Mouse (Mus musculus) adrenal gland (tissue): ENCODE measurements around the gene Prrg2.
"Not testable (repeated sequence)": the region's sequence is repeated elsewhere in the genome, so short reads cannot be mapped to it uniquely, and the experiment has no call there.

Experiments used
- intact Hi-C: fragments of 180-260 bp; cut with DNase I; formaldehyde crosslinking; loops from one replicate; pipeline ENCODE4 v1.15.1; 2025
- long read RNA-seq, 2 experiments: library from polyadenylated mRNA; unstranded; transcript quantifications; one replicate each; pipeline ENCODE4 v2.0.0; 2020; ENCODE audit warnings: borderline replicate concordance in 1 of 2; ENCODE audit not compliant: insufficient replicate concordance in 1 of 2

The Prrg2 gene
- long read RNA-seq, experiment 1, partial matches to known transcripts: 2 of 7 reads
- long read RNA-seq, experiment 1, other reads (novel, unspliced or antisense): 1 of 7 reads
- long read RNA-seq, experiment 2, transcript Prrg2-208 (8 exons, 1,623 nt): major isoform, 5 of 21 reads
- long read RNA-seq, experiment 2, partial matches to known transcripts: 1 of 21 reads
- long read RNA-seq, experiment 2, other reads (novel, unspliced or antisense): 13 of 21 reads

GRCm38 (mm10) chr7:45062239-45062835 lies at the start of gene Prrg2, which contains the start of gene Nosip:
Gene Prrg2, minus strand, starts transcription at chr7:45062677.
Gene Nosip, plus strand, starts transcription at chr7:45062429.
- intact Hi-C loops: no loop called here

DNA sequence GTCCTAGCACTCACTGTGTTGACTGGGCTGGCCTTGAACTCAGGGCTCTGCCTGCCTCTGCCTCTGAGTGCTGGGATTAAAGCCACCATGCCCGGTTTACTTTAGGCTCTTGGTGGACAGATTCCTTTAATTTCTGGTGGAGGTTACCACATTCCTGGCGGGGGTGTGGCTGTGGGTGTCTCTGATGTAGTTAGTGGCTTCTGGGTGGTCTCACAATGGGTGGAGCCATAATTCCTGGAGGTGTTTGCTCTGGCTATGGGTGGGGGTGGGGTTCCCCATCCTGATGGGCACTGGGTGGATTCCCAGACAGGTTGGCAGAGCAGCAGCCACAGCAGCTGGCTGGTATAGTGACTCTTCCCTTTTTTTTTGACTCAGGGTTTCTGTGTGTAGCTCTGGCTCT lies 49.5 kb upstream of the Prrg2 start:
- intact Hi-C loops: no loop called here

DNA sequence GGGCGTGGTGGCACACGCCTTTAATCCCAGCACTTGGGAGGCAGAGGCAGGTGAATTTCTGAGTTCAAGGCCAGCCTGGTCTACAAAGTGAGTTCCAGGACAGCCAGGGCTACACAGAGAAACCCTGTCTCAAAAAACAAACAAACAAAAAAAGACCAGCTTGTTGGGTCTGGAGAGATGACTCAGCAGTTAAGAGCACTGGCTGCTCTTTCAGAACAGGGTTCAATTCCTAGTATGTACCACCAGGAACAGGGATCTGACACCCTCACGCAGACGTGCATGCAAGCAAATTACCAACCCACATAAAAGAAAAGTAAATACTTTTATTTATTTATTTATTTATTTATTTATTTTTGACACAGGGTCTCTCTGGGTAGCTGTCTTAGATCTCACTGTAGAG lies 47.6 kb upstream of the Prrg2 start:
- intact Hi-C loops: not testable (repeated sequence)

DNA sequence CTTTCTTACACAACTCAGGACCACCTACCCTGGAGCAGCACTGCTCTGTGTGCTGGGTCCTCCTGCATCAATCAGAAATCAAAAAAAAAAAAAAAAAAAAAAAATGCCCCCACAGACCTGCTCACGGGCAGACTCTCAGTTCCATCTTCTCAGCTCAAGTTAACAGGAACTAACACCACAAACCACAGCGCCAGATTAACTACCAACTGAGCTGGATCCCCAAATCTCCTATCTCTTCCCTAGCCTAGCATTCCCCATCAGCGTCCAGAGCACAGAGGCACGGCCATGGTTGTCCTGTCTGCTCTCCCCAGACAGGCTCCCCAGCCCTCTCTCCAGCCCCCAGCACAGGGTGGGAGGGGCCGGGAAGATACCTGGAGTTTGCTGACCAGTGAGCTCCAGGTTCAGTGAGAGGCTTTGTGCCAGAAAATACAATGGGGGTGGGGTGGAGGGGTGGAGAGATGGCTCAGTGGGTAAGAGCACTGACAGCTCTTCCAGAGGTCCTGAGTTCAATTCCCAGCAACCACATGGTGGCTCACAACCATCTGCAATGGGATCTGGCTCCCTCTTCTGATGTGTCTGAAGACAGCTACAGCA lies 44.7 kb upstream of the Prrg2 start:
- intact Hi-C loops: no loop called here

- intact Hi-C loops: no loop called here
Measured at GRCm38 (mm10) chr7:45106441-45106840, 44.0 kb upstream of the Prrg2 start.

DNA sequence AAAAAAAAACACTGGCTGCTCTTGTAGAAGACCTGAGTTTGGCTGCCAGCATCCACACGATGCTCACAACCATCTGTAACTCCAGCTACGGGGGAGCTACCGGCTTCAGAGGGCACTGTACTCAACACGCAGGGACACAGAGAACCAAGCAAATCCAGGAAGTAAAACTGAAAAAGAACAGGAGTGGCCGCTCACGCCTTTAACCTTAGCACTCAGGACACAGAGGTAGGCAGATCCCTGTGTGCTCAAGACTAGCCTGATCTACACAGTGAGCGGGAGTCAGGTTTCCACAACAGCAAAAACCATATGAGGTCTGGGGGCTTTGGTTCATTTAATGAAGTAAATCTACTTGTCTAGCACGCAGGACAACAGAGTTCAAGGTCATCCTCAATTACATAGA lies 43.0 kb upstream of the Prrg2 start:
- intact Hi-C loops: no loop called here

- intact Hi-C loops: no loop called here
Measured at GRCm38 (mm10) chr7:45104941-45105340, 42.5 kb upstream of the Prrg2 start.

- intact Hi-C loops: no loop called here
Measured at GRCm38 (mm10) chr7:45103652-45104180, 41.2 kb upstream of the Prrg2 start, which contains the start of gene Fcgrt. Gene Fcgrt, minus strand, starts transcription at chr7:45103851.

- intact Hi-C loops: no loop called here
Measured at GRCm38 (mm10) chr7:45102940-45103585, 40.6 kb upstream of the Prrg2 start.

- intact Hi-C loops: no loop called here
Measured at GRCm38 (mm10) chr7:45102441-45102840, 40.0 kb upstream of the Prrg2 start.

DNA sequence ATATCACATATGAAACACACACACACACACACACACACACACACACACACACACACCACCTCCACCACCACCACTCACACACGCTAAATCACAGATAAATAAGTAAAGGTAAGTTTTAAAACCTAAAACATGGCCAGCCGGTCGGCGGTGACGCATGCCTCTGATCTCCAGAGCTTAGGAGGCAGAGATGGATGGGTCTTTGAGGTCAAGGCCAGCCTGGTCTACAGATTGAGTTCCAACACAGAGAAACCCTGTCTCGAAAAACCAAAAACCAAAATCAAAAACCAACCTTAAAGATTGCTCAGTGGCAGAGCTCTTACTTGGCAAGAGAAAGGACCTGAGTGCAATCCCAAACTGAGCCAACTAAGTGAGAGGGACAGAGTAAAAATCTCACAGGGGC lies 37.6 kb upstream of the Prrg2 start:
- intact Hi-C loops: no loop called here

- intact Hi-C loops: no loop called here
Measured at GRCm38 (mm10) chr7:45098541-45099240, 36.2 kb upstream of the Prrg2 start.

GRCm38 (mm10) chr7:45097479-45097878 lies 35.0 kb upstream of the Prrg2 start:
- intact Hi-C loops: no loop called here

- intact Hi-C loops: not testable (repeated sequence)
Measured at GRCm38 (mm10) chr7:45095965-45096364, 33.5 kb upstream of the Prrg2 start.

- intact Hi-C loops: no loop called here
Measured at GRCm38 (mm10) chr7:45095367-45095766, 32.9 kb upstream of the Prrg2 start.

DNA sequence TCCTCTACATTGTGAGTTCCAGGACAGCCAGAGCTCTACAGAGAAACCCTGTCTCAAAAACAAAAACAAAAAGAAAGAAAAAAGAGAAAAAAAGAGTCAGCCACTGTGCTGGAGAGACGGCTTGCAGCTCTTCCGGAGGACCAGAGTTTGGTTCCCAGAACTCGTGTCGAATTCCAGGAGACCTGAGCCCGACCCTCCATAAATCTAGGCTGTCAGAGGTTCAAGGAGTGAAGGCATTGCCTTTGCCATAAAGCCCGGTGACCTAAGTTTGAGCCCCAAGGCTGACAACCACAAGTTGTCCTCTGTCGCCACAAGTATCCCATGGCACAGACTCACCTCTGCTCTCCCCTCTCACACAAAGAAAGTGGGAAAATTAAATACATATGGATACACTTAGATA lies 31.6 kb upstream of the Prrg2 start:
- intact Hi-C loops: loop anchor here (5.0 kb wide), 1 partner anchor 108 kb away; the partner anchor contains the start of gene Ccdc155

GRCm38 (mm10) chr7:45093516-45093905 lies 31.0 kb upstream of the Prrg2 start:
- intact Hi-C loops: loop anchor here (5.0 kb wide), 1 partner anchor 109 kb away; the partner anchor contains the start of gene Ccdc155

- intact Hi-C loops: loop anchor here (5.0 kb wide), 1 partner anchor 109 kb away; the partner anchor contains the start of gene Ccdc155
Measured at GRCm38 (mm10) chr7:45092828-45093515, 30.5 kb upstream of the Prrg2 start.

- intact Hi-C loops: loop anchor here (5.0 kb wide), 1 partner anchor 110 kb away; the partner anchor contains the start of gene Ccdc155
Measured at GRCm38 (mm10) chr7:45092048-45092447, 29.6 kb upstream of the Prrg2 start, which contains the start of gene Rcn3. Gene Rcn3, minus strand, starts transcription at chr7:45092221.
